In the genomic region with DNA sequence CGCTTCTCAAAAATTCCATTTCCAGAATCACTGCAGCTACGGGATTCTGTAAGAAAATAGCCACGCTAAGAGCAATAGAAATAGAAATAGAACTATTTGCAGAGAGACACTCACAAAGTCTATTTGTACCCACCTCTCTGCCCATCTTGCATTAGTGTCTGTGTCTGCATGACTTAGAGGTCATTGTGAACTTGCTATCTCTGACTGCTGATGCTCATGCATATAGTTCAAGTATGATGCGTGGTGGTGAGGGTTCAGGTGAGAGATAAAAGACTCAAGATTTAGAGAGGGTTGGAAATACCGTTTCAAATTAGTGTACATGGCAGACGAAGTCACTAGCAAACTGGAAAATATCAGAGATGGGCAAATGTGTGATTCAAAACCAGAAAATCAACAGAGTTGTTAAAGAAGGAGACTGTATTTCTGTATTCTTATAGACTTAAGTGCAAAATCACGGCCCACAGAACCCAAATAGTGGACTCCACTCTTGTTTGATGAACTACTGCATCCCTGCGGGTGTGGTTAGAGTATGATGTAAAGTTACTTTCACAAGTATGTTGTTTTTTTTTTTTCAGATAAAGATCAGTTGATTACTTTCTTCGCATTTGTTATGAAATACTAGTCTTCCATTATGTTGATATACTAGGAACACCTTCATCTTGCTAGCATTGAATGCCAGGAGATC, we compare ENCODE assay signal across 33 mouse cellular contexts. TPM values are rescaled to one million over a fixed set of nuclear protein-coding genes. Genes with fewer than 3 reads are reported as not detected.
DNase-seq lines count a peak whose midpoint lies in the region; ATAC-seq and TF ChIP-seq lines count a peak whose summit lies in the region.
"Had no signal": no experiment of that assay in that cellular context is flagged by ENCODE, and none has a peak within 500 bp of the region (broad histone marks: within the 10 kb centered on the region; RNA-seq: fewer than 3 reads in every experiment).

No protein-coding gene starts in this region.

- ATAC-seq in inflammation-experienced regulatory T-cells, adult 6 months = peak; percentile 16
- ATAC-seq in hindbrain, embryonic 16.5 days = no peak
- ATAC-seq: forebrain, embryonic 13.5 days; forebrain, embryonic 16.5 days; hindbrain, postnatal 0 days; intestine, embryonic 15.5 days; Patski had no signal

- DNase-seq in A20 (ENCODE audit: low read depth, low spot score) (peak; percentile 67), CH12.LX (ENCODE audit: extremely low read depth) (no peak)
- DNase-seq in CD4-positive helper T cell, adult 2 months (ENCODE audit: low read depth, low spot score) = peak; percentile 78
- DNase-seq in kidney, adult 9 months = no peak
- DNase-seq in cerebellum, postnatal 4 days (ENCODE audit: low spot score in 2 of 2) = no peak
- DNase-seq: adrenal gland, adult 2 months; adrenal gland, postnatal 14 days; cerebellum, adult 11 months; cerebellum, adult 2 months; cerebellum, adult 9-11 months; cerebellum, postnatal 25 days; embryo, embryonic 11 days; gastrocnemius, postnatal 10 days; gastrocnemius, postnatal 36 days; heart, postnatal 10 days; heart, postnatal 36 days; kidney, adult 11 months had no signal

- in situ Hi-C loops in CH12.LX (cut with MboI; ENCODE audit: low pct_ligation_motif_present, low pct_unique_long_range_greater_than_20kb, low sequenced_read_pairs) = loop anchor here (10.0 kb wide), 2 partner anchors 165 to 265 kb away; no protein-coding TSS in a partner anchor

- peaks cover 0 to 37% of the 10 kb centered on the region in 2 experiments; a peak in 2 of 4 replicates for H3K4me1 ChIP-seq in CH12.LX (ENCODE audit: control insufficient read depth in 1 of 2, insufficient read depth in 2 of 2)
- peaks cover 4% of the 10 kb centered on the region; the same call in 1 of the 2 replicates for H3K4me1 ChIP-seq in hindbrain, embryonic 16.5 days (ENCODE audit: control insufficient read depth, insufficient read depth, low read depth, low read length)

- WGBS in hindbrain, embryonic 16.5 days = 91% methylated on average over 9 of the region's 9 CpGs

- dilution Hi-C loops in CH12.LX (cut with MboI; ENCODE audit: extremely low pct_ligation_motif_present, extremely low pct_unique_long_range_greater_than_20kb, low sequenced_read_pairs) = no loop called here

- H3K36me3 ChIP-seq in CH12.LX (replicated peaks in 1 of 2; ENCODE audit: control insufficient read depth in 1 of 2, insufficient read depth in 1 of 2, low read length in 1 of 2) = no peaks in the 10 kb centered on the region
- no peaks in the 10 kb centered on the region for H3K36me3 ChIP-seq in hindbrain, embryonic 16.5 days (ENCODE audit: control insufficient read depth, insufficient read depth, low read length)
- H3K36me3 ChIP-seq: embryonic facial prominence, embryonic 10.5 days; embryonic facial prominence, embryonic 13.5 days; G1E; heart, embryonic 12.5 days; heart, embryonic 15.5 days; hindbrain, embryonic 10.5 days; hindbrain, embryonic 13.5 days; intestine, embryonic 15.5 days had no signal

- TF ChIP-seq RAD21 in CH12.LX (IDR thresholded peaks at IDR 0.05; ENCODE audit: low read depth, low read length) = no peak

- H3K9ac ChIP-seq in CH12.LX (ENCODE audit: insufficient read depth, low read depth) = peak overlapping the region; percentile 71; the same call in 1 of the 2 replicates
- no peak overlapping the region for H3K9ac ChIP-seq in hindbrain, embryonic 16.5 days (ENCODE audit: low read depth, low read length)
- H3K9ac ChIP-seq: embryonic facial prominence, embryonic 13.5 days; forebrain, embryonic 13.5 days; heart, embryonic 12.5 days; heart, embryonic 15.5 days; hindbrain, embryonic 13.5 days; intestine, embryonic 15.5 days had no signal

- peak; percentile 55; the same call in 1 of the 2 replicates for TF ChIP-seq EP300 in CH12.LX (IDR thresholded peaks at IDR 0.05; ENCODE audit: low read length)

- peak overlapping the region; percentile 91 for H3K27ac ChIP-seq in CH12.LX (ENCODE audit: insufficient read depth, low read depth)
- no peak overlapping the region for H3K27ac ChIP-seq in hindbrain, embryonic 16.5 days (ENCODE audit: low read depth, low read length)
- H3K27ac ChIP-seq: embryonic facial prominence, embryonic 10.5 days; embryonic facial prominence, embryonic 13.5 days; forebrain, embryonic 13.5 days; heart, embryonic 15.5 days; hindbrain, embryonic 10.5 days; hindbrain, embryonic 13.5 days; hindbrain, postnatal 0 days; intestine, embryonic 15.5 days had no signal

- H3K4me2 ChIP-seq in CH12.LX (ENCODE audit: insufficient read depth, low read depth, poor library complexity, severe bottlenecking) = peak overlapping the region; percentile 91
- H3K4me2 ChIP-seq in hindbrain, embryonic 16.5 days (ENCODE audit: low read length) = no peak overlapping the region
- H3K4me2 ChIP-seq: embryonic facial prominence, embryonic 13.5 days; forebrain, embryonic 13.5 days; heart, embryonic 12.5 days; heart, embryonic 15.5 days; hindbrain, embryonic 13.5 days; intestine, embryonic 15.5 days had no signal

- no peaks in the 10 kb centered on the region for H3K27me3 ChIP-seq in CH12.LX (replicated peaks)
- no peaks in the 10 kb centered on the region for H3K27me3 ChIP-seq in hindbrain, embryonic 16.5 days (replicated peaks; ENCODE audit: control insufficient read depth, insufficient read depth, low read length)
- H3K27me3 ChIP-seq: embryonic facial prominence, embryonic 13.5 days; forebrain, embryonic 13.5 days; heart, embryonic 12.5 days; heart, embryonic 15.5 days; hindbrain, embryonic 13.5 days; intestine, embryonic 15.5 days had no signal

- TF ChIP-seq POLR2A in CH12.LX (IDR thresholded peaks at IDR 0.05; ENCODE audit: low read depth, low read length) = no peak

- no peak for TF ChIP-seq CTCF in CH12.LX (conservative IDR thresholded peaks at IDR 0.05 in 1 of 2, IDR thresholded peaks at IDR 0.05 in 1 of 2; ENCODE audit: low read depth in 2 of 2, low read length in 2 of 2)

- H3K9me3 ChIP-seq in CH12.LX (replicated peaks; ENCODE audit: low read length) = no peaks in the 10 kb centered on the region
- no peaks in the 10 kb centered on the region for H3K9me3 ChIP-seq in hindbrain, embryonic 16.5 days (ENCODE audit: control insufficient read depth, low read length)
- H3K9me3 ChIP-seq: embryonic facial prominence, embryonic 10.5 days; embryonic facial prominence, embryonic 13.5 days; forebrain, embryonic 13.5 days; heart, embryonic 12.5 days; heart, embryonic 15.5 days; hindbrain, embryonic 10.5 days; hindbrain, embryonic 13.5 days; intestine, embryonic 15.5 days had no signal

- no peaks in the 10 kb centered on the region for H3K79me2 ChIP-seq in CH12.LX (replicated peaks; ENCODE audit: control insufficient read depth, extremely low read depth, insufficient read depth, poor library complexity, severe bottlenecking)

- H3K4me3 ChIP-seq in CH12.LX (replicated peaks in 1 of 3; ENCODE audit: low read depth in 2 of 3, low read length in 2 of 3, poor library complexity in 1 of 3) = peak overlapping the region in 2 of 3 experiments; percentile 49 to 78
- no peak overlapping the region for H3K4me3 ChIP-seq in hindbrain, embryonic 16.5 days (ENCODE audit: low read length)
- H3K4me3 ChIP-seq: embryonic facial prominence, embryonic 10.5 days; embryonic facial prominence, embryonic 13.5 days; erythroblast, embryonic 14.5 days; forebrain, embryonic 13.5 days; heart, embryonic 12.5 days; heart, embryonic 15.5 days; hindbrain, embryonic 10.5 days; hindbrain, embryonic 13.5 days; intestine, embryonic 15.5 days had no signal

TF ChIP-seq in CH12.LX, 34 proteins besides CTCF, POLR2A, EP300 and RAD21 (continues in another document):
- 0 out of 2 replicates have a peak, but pooled peaks have one; percentile 12 for TF ChIP-seq MAX (IDR thresholded peaks at IDR 0.05; ENCODE audit: low read length)
- TF ChIP-seq UBTF (IDR thresholded peaks at IDR 0.05; ENCODE audit: low read depth, low read length) = no peak
- TF ChIP-seq KAT2A (IDR thresholded peaks at IDR 0.05; ENCODE audit: insufficient replicate concordance, low read length) = 0 out of 2 replicates have a peak, but pooled peaks have one; percentile 27
- no peak for TF ChIP-seq POLR2AphosphoS2 (IDR thresholded peaks at IDR 0.05; ENCODE audit: low read depth, low read length)
- TF ChIP-seq MAFK (IDR thresholded peaks at IDR 0.05; ENCODE audit: insufficient replicate concordance, low read length) = no peak
- TF ChIP-seq ZNF384 (IDR thresholded peaks at IDR 0.05; ENCODE audit: low read depth, low read length) = peak; percentile 24; the same call in 1 of the 2 replicates
- TF ChIP-seq IRF4 (IDR thresholded peaks at IDR 0.05; ENCODE audit: low read depth, low read length) = peak; percentile 59; the same call in 1 of the 2 replicates
- TF ChIP-seq CHD2 (IDR thresholded peaks at IDR 0.05; ENCODE audit: low read length) = 0 out of 2 replicates have a peak, but pooled peaks have one; percentile 23
- 0 out of 2 replicates have a peak, but pooled peaks have one; percentile 50 for TF ChIP-seq RCOR1 (conservative IDR thresholded peaks at IDR 0.05; ENCODE audit: low read depth, low read length)
- TF ChIP-seq MXI1 (IDR thresholded peaks at IDR 0.05; ENCODE audit: low read depth, low read length) = peak; percentile 18; the same call in 1 of the 2 replicates
- TF ChIP-seq CHD1 (IDR thresholded peaks at IDR 0.05; ENCODE audit: low read depth, low read length) = peak; percentile 68
- peak; percentile 53; the same call in 1 of the 2 replicates for TF ChIP-seq SIN3A (IDR thresholded peaks at IDR 0.05; ENCODE audit: low read length)
- TF ChIP-seq HCFC1 (IDR thresholded peaks at IDR 0.05; ENCODE audit: low read depth, low read length) = 0 out of 2 replicates have a peak, but pooled peaks have one; percentile 27
- TF ChIP-seq JUND (conservative IDR thresholded peaks at IDR 0.05; ENCODE audit: low read depth, low read length) = 0 out of 2 replicates have a peak, but pooled peaks have one; percentile 36
- TF ChIP-seq USF1 (IDR thresholded peaks at IDR 0.05; ENCODE audit: low read depth, low read length) = no peak
- TF ChIP-seq E2F4 (IDR thresholded peaks at IDR 0.05; ENCODE audit: insufficient replicate concordance, low read depth, low read length) = no peak

RNA-seq across cellular contexts. Expression of gene Cd69, which starts 35.5 kb away (rescaled TPM):
- total RNA-seq in CH12.LX (2012; rRNA removed) (112 and 132 TPM in 2 replicates), CH12.LX (2014; rRNA removed) (229 and 269 TPM in 2 replicates)
- polyA plus RNA-seq in CH12.LX (2012; ENCODE audit: insufficient read length, low read depth) = 71.2 and 71.3 TPM in 2 replicates
- 100 to 1,000 TPM; 152 to 264 (median 175) TPM for polyA plus RNA-seq in inflammation-experienced regulatory T-cells, adult 6 months (2017; shearing (Covaris generic))
- polyA plus RNA-seq in hindbrain, embryonic 16.5 days (2015; fragmentation: Nextera tagmentation; extraction: Ambion mirVana) = 0.09 TPM in 1 of 2 replicates, not detected in the other
- total RNA-seq: G1E; hindbrain, postnatal 0 days had no signal
- polyA plus RNA-seq: adrenal gland, adult 2 months; cortical plate, adult 2 months; embryonic facial prominence, embryonic 10.5 days; embryonic facial prominence, embryonic 13.5 days; forebrain, embryonic 13.5 days; forebrain, embryonic 16.5 days; G1E; heart, embryonic 12.5 days; hindbrain, embryonic 10.5 days; hindbrain, embryonic 13.5 days; hindbrain, postnatal 0 days; Patski had no signal

RNA-seq across cellular contexts. Expression of gene Clec2d, which starts 59.3 kb away (rescaled TPM):
- total RNA-seq in CH12.LX (2012; rRNA removed) (50.7 and 53.4 TPM in 2 replicates), CH12.LX (2014; rRNA removed) (19.7 and 25.9 TPM in 2 replicates)
- 5.1 and 6.0 TPM in 2 replicates for polyA plus RNA-seq in CH12.LX (2012; ENCODE audit: insufficient read length, low read depth)
- polyA plus RNA-seq in inflammation-experienced regulatory T-cells, adult 6 months (2017; shearing (Covaris generic)) = 10 to 100 TPM; 12.0 to 41.7 (median 33.6) TPM
- polyA plus RNA-seq in hindbrain, embryonic 16.5 days (2015; fragmentation: Nextera tagmentation; extraction: Ambion mirVana) = 0.21 and 0.30 TPM in 2 replicates
- total RNA-seq: G1E had no signal
- polyA plus RNA-seq: embryonic facial prominence, embryonic 10.5 days; erythroblast, embryonic 14.5 days; forebrain, embryonic 13.5 days; G1E; hindbrain, embryonic 10.5 days; hindbrain, embryonic 13.5 days; hindbrain, postnatal 0 days had no signal

Comparison
In these comparisons a context has a peak if more than half of its experiments do, and no peak if none do; other contexts are left out.
1. DNase-seq: peak in A20 (single experiment) and CD4-positive helper T cell, adult 2 months (single experiment); none in CH12.LX (single experiment), kidney, adult 9 months (single experiment) and cerebellum, postnatal 4 days (0 of 2).
2. RNA of gene Cd69, which starts 35.5 kb away (polyA plus RNA-seq): 152 to 264 TPM in inflammation-experienced regulatory T-cells, adult 6 months and 71.2 to 71.3 TPM in CH12.LX; 0.09 TPM in hindbrain, embryonic 16.5 days; every median in the first group is over 10 times any median in the second.